Mouse (Mus musculus) embryo, embryonic 10.5 days (tissue): Measurements from ENCODE around the gene Gse1.
A peak's percentile ranks its signal among the peaks of the same experiment; 100 is the strongest.

Source experiments
- DNase-seq: peaks from one replicate; pipeline ENCODE4 v3.0.0-alpha.2; 2015; ENCODE audit warnings: low spot score

Gse1 gene

DNA sequence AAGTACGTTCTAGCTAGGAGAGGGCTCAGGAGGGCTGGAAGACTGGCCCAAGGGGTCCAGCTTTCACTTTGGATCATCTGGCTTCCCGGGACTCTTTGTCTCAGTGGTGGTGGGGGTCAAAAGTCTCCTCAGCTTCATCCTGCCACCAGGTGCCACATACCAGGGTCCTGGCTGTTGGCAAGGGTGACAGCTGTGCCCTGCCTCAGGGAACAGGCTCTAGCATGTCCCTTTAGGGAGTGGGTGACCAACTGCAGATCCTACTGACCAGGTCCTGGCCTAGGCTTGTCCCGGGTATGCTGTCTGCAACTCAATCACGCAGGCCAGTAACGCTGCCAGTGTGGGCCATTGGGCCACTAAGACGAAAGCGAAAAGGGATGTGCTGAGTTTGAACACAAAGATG, 15.7 kb upstream of the Gse1 start:
- DNase-seq, result no peak

DNA sequence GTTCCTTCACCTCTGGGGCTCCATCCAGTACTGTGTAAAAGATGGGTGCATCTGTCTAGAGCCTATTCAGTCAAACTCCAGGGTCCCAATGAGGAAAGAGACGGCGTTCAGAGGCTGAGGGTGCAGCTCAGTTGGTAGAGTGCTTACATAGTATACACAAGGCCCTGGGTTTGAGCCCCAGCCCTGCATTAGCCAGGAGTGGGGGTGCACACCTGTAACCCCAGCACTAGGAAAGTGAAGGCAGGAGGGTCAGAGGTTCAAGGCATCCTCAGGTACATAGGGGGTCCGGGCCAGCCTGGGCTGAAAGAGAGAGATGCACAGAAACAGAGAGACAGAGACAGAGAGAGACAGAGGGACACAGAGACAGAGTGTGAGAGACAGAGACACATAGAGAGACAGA, 15.0 kb upstream of the Gse1 start:
- DNase-seq, result no peak

DNA sequence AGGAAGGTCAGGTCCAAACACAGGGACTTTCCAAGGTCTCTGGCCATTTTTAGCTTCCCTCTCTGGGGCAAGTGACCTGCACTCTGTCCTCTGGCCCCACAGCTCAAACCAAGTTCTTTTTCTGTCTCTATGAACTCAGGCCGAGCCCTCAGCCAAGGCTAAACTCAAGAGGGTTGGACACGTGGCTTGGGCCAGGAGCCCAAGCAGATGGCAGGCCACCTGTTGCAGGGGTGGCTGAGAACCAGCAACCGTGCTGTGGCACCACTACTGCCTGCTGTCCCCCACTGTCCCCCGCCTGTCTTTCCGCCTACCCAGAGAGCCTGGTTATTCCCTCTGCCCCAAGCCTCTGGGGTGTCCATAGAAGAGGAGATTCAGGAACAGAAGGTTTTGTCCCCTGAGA, 14.3 kb upstream of the Gse1 start:
- DNase-seq, result no peak

DNA sequence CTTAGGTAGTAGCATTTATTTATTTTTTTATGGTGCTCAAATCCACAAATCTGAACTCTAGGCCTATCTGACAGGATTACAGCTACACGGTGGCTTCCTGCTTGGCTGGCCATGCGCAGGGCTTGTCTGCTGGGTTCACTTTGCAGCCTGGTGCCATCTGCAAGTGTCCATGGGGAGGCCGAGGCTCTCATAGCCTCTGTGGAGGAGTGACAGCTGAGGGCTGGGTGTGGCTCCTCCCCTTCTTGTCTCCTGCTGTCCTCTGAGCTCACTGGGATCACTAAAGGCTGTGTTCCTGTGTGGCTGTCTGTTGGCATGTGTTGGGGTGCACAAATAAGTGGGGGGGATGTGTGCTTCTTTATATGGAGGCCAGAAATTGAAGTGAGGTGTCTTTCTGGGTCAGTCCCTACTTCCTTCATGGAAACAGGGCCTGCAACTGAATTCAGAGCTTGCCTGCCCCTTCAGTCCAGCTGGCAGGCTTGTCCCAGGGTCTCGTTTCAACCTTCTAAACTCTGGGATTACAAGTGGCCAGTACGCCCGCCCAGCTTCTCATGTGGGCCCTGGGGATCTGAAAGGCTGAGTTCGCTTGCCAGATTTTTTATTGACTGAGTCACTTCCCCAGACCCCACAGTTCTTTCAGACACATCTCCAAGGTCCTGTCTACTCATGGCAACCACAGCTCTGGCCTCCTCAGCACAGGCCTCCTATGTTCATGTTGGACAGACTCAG, 12.7 kb upstream of the Gse1 start:
- DNase-seq, result peak; percentile 45

DNA sequence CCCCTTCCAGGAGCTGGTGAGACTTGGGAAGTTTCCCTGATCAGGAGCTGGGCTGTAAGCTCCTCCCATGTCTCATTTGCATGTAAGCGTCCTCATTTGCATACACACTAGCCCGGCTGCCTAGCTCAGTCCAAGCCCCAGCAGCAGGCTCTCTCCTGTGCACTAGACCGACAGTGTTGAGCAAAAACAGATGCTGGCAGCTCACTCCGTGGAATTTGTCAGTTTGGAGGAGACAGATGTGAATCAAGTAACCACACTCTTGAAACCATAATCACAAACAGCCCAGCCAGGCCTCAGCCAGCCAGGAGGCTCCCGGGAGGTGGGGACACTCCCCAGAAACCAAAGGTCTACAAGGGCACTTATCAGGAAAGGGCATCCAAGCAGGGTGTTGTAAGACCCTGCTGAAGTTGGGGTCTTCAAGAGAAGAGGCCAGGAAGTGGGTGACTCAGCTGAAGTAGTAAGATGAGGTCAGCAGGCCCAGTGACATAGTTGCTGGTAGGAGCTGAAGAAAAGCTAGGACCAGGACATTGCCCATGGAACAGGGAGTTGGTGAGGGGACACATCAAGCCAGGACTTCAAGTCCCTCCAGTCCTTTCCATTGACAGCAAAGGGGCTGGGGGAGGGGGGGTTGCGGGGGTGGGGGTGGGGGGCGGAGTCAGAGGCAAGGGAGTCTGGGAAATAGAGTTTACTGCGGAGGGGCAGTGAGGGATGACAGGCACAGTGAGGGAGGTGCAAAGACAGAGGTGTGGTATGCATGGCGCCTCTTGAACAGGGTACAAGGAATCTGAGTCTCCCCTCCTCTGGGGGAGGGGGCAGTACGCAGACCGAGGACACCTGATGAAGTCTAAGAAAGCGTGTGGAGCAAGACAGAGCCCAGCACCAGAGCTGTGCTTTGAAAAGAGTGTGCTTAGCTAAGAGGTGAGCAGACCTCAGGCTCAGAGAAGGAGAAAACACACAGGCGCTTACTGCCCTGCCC, 11.1 kb upstream of the Gse1 start:
- peak; percentile 86 for DNase-seq

DNA sequence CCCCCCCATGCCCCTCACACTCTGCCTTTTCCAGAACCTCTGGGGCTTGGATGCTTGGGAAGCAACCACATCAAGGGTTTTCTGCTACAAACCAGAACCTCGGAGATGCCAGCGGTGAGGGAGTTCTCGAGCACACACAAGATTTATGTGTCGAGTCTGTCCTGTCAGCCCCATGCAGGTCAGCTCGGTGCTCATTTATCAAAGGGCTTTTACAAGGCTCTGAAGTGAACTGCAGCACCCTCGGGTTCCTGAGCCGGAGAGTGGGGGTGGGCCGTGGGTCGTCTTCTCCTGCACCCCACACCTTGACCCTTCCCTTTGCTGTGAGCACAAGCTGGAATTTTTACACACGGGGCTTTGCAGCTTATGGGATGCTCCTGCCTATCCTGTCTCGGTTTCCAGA, 5.7 kb upstream of the Gse1 start:
- peak; percentile 45 for DNase-seq

DNA sequence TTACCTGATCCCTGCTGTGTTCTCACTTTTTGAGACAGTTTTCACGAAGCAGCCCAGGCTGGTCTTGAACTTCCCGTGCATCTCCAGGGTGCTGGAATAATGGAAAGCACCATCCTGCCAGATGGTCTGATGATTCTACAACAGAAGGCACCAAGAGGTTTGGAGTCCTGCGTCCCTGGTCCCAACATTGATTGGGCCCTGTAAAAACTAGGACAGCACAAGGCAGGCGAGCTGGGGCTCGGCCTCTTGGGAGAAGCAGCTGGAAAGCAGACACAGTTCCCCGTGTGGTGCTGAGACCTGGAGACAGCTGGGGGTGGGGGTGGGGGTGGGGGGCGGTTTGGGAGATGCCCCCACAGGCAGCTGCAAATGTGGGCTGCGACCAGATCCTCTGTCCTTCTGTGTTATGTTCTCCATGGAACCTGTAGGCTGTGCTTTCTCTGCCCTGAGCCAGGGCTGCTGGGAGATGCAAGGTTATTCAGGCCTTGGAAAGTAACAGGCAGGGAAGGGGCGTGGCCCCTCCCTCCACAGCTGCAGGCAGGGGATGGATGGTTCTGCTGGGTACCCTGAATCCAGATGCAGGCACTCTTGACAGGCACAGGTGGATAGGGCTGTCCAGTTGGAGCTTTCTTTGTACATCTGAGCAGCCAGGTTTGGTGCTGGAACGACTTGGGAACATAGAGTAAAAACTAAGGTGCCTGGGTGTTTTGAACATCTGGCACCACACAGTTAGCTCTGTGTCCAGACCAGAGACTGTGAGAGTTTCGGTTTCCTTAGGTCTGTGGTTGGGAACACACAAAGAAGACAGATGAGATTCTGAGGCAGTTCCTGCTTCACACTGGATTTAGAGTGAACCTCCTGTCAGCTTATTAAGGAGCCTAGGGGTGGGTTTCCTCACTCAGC, 3.5 kb upstream of the Gse1 start:
- DNase-seq, result peak; percentile 40

DNA sequence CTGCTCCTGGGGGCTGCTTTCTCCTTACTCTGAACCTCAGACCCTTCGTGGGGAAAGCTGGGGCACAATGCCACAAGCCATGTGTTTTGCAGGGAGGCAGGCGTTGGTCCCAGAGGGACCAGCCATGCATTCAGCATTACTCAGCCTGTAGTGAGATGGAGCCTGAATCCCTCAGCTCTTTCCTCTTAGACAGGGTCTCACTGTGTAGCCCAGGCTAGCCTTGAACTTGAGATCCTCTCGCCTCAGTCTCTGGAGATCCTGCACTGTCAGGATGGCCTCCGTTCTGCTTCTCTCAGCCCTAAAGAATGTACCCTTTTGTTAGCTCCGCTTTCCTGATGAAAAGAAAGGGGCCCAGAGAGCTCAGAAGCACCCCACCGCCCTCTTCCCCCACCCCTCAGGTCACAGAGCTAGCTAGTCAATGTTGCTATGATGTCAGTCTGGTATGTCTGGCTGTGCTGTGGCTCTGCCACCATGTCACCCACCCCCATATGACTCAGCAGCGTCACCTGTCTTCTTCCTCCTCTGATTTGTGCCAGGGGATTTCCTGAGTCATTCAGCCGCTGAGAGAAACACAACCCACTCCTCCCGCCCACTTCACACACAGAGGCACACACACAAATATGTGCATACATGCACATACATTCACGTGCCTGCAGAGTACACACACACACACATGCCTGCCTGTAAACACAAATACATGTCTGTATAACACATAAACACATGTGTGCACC, 2.7 kb upstream of the Gse1 start:
- peak; percentile 59 for DNase-seq

DNA sequence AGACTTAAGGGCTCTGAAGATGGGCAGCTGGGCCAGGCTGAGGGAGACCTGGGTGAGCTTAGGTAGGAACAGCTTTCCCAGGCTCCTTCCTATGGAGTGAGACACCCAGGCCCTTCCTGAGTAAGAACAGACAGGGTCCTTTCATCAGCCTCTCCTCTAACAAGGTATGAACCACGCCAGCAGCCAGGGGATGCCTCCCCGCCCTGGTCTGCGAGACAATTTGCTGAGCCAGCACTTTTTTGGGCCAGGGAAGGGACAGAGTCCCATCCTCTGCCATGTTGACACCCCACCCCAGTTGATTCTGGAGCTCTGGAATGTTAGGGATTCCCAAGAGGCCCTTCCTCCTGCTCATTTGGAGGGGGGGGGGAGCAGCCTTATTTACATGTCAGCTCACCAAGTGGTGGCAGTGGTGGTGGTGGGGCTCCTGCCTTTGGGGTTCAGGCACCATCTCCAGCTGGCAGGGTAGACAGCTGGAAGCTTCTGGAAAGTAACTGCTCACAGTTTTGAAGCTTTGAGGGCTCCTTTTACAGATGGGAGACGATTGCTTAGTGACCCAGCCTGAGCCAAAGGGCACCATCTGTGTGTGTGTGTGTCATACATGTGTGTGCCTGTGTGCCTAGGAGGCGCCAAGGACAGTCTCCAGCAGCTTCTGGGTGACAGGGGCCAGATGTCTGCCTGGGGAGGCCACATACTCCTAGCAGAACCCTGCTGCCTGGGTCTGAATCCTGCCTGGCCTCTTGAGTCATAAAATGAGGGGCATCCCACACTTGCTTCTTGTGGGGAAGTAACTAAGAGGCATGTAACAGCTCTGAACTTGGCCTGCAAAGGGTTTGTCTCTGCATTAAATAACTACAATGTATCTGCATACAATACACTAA, 1.3 kb upstream of the Gse1 start:
- no peak for DNase-seq

DNA sequence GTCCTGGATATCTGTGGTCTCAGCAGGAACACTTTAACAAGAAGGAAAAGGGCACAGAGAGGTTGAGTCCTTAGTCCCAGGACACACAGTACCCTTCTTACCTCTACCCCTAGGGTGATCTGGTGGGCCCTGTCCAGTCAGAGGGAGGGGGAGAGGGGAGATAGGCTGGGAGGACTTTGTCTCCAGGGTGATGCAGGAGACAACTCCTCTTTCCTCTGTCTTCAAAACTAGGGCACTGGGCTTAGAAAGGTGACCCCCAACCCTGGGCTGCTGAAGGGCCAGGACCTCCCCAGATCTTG, 729 bp upstream of the Gse1 start:
- peak; percentile 51 for DNase-seq

DNA sequence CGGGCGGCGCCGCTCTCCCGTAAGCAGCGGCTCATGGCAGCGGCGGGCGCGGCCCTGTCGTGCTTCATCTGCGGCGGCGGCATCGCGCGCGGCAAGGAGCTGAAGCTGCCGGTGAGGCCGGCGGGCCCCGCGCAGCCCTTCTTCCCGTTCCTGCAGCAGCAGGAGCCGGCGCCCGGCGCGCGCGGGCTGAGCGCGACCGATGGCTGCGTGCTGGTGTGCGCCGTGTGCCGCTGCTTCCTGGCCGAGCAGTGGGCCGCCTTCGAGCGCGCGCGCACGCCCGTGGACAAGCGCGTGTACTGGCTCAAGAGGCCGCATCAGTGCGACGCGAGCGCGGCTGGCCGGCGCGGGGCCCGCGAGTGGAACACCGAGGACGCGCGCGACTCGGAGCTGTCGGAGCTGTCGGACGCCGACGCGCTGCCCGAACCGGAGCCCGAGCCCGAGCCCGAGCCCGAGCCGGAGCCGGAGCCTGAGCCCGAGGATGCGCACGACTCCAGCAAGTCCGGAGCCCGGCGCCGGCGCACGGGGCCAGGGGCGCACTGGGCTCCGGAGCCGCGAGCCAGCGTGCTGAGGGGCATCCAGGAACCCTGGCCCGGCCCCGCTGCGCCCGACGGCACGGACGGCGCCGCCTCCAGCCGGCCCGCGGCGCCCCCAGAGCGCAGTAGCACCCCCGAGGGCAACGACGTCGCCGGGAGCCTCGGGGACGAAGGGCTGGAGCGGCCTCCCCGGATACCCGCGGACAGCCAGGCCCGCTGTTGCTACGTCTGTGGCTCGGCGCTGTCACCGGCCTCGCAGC, 721 bp downstream of the Gse1 start:
- DNase-seq, result no peak

DNA sequence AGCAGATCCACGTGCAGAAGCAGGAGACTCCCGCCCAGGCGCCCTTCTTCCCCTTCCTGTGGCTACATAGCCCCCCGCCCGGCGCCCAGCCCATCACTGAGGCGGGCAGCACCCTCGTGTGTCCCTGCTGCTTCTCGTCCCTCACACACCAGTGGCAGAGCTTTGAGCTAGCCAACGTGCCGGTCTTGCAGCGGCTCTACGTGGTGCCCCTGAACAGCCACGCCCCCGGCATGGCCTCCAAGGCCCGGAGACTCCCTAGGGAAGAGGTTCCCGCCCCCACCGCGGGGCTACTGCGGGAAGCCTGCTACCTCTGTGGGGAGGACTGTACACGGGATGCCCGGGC, 1.3 kb downstream of the Gse1 start:
- peak; percentile 58 for DNase-seq

DNA sequence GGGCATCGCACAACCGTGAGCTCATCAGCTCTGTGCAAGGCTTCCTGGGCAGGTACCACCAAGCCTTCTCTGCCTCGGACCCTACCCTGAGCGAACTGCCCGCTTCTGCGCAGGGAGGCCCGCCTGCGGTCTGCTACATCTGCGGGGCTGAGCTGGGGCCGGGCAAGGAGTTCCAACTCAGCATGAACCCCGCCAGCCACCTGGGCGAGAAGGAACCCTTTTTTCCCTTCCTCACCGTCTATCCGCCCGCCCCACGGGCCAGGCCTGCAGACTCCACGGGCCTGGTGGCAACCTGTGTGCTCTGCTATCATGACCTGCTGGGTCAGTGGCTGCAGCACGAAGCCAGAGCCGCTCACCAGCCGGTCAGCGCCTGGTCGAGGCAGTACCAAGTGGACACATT, 1.8 kb downstream of the Gse1 start:
- no peak for DNase-seq

DNA sequence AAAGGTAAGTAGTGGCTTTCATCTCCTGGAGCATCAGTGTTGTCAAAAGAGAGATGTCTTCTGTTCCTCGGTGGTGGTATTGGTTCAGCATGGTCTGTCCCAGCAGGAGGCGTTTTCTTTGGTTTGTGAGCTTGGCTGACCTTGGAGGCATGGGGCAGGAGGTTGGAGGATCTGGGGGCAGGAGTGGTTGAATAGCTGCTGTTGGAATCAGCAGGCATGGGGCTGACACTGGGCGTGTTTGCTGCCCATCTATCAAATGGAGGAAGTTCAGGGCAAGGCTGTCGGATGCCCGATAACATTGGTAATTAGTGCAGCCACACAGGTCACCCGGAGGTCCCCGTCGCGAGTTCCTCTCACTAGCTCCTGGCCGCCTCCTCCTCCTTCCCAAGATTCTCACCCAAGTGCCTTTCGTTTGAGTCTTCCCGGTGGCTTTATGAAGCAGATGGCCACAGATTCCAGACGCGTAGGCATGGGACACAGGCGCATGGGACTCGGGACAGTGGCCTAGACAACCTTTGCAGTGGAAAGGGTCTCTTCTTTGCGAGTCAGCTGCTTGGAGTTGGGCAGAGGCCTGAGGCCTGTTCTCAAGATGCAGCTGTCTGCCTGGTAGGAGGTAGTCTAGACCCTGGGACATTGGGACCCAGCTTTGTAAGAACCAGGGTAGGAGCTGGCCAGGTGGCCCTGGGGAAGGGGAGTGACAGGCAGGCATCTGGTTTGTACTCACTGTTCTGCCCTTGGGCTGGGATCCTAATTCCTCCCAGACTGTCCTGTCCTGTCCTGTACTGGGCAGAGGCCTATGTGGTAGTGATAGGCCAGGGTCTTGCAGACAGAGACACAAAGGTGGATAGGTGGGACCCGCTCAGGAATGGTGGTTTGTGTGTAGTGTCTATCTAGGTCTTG, 2.7 kb downstream of the Gse1 start:
- DNase-seq, result peak; percentile 63

DNA sequence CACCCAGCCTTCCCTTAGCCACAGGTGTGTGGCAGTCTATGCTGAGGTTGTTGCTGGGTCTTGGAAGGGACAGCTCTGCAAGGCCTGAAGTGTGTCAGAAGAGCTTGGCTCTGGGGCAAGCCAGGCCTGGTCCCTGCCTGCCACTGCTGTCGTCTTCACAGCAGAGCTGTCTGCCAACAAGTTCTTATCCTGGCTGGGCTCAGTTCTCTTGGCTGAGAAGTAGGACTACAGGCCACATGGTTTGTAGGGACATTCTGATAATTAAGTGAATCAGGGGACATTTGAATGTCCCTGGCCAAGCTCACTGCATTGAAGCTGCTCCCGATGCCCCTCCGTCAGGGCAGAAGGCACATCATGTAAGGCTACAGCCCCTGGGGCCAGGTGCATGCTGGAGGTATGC, 3.6 kb downstream of the Gse1 start:
- no peak for DNase-seq

DNA sequence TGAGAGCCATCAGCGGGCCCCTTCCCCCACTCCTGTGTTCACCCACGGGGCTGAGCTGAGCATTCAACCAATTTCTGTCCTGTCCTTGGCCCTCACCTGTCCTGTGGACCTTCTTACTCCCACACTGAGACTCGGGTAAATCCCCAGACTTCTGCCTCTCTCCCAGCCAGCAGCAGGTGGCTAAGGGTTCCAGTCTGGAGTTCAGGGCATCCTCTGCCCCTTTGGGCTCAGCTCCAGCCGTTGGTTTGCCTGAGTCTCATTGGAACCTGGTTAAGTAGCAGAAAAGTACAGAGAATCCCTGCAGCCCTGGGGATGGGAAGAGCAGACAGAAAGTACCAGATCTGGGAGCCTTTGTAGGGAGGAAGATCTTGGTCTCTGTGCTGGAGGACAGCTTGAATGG, 4.1 kb downstream of the Gse1 start:
- DNase-seq, result no peak

DNA sequence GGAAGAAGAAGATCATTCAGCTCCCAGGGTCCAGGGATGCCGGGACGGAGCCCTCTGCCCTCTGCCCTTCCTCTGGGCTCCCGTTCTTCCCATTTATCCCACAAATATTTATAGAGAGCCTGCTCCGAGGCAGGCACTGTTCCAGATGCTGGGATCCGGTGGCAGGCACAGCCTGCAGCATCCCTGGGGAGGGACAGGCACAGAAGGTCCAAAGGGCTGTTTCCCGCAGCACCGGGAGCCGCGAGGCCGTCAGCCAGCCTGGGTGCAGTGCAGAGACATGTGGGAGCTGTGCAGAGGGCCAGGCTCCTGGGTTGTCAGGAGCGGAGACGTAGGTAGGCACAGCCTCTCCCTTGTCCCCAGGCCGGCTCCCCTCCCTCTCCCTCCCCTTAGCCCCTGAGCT, 4.7 kb downstream of the Gse1 start:
- no peak for DNase-seq

DNA sequence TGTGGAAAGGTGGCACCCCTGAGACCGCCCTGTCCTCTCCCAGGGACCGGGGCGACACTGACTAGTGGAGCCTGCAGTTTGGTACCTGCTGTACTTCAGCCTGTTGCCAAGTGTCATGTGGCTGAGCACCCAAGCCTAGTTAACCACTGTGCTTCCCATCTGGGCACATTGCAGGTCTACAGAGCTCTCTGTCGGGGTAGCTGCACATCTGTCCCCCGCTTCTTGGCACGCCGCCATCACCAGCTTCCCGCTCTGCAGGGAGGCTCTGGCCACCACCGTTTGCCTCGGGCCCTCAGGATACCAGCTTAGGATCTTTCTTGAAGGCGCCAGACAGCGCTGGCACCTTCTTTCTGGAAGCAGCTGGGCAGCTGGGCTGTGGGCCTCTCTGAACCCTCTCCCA, 6.2 kb downstream of the Gse1 start:
- DNase-seq, result no peak

DNA sequence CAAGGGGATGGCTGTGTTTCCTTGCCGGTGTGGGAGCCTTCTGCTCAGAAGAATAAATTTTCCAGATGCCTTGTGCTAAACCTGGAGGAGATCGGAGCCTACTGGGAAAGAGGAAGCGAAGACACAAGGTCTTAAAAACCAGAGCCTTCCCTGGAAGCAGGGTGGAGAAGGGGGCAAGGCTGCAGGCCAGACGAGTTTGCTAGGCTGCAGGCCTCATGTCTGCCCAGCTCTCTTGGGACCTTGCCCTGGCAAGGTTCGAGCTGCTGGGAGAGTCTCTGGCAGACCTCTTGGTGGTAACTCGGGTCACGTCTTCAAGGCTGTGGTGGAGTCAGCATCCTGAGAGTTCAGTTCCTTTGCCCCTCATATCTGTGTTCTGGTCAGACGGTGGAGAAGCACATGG, 6.6 kb downstream of the Gse1 start:
- no peak for DNase-seq
